Mouse (Mus musculus) cortical plate, adult 2 months (tissue): ENCODE measurements at regions not wholly inside any gene's neighbourhood (a gene's known extent, or its start where the extent isn't known, plus 50 kb on each side); places are given as distances from the start of the nearest gene placed in this dataset.

Experiments
- CTCF ChIP-seq: fragments of 200-500 bp; IDR thresholded peaks from 2 replicates; pipeline ENCODE4 v1.5.1; 2011; ENCODE audit warnings: mild to moderate bottlenecking, control low read depth, low read length; ENCODE audit not compliant: insufficient read depth; ENCODE audit errors: extremely low read depth
- POLR2A ChIP-seq: fragments of 200-500 bp; IDR thresholded peaks from 2 replicates; pipeline ENCODE4 v1.6.1; 2011; ENCODE audit warnings: mild to moderate bottlenecking, low read length, control low read depth; ENCODE audit not compliant: insufficient read depth; ENCODE audit errors: extremely low read depth

- TF ChIP-seq CTCF (no peak), POLR2A (no peak)
Observed at GRCm38 (mm10) chr12:7192591-7192990, 784.9 kb upstream of the Apob start.
